Comparison of ENCODE assay signal across 24 mouse cellular contexts in the genomic region with DNA sequence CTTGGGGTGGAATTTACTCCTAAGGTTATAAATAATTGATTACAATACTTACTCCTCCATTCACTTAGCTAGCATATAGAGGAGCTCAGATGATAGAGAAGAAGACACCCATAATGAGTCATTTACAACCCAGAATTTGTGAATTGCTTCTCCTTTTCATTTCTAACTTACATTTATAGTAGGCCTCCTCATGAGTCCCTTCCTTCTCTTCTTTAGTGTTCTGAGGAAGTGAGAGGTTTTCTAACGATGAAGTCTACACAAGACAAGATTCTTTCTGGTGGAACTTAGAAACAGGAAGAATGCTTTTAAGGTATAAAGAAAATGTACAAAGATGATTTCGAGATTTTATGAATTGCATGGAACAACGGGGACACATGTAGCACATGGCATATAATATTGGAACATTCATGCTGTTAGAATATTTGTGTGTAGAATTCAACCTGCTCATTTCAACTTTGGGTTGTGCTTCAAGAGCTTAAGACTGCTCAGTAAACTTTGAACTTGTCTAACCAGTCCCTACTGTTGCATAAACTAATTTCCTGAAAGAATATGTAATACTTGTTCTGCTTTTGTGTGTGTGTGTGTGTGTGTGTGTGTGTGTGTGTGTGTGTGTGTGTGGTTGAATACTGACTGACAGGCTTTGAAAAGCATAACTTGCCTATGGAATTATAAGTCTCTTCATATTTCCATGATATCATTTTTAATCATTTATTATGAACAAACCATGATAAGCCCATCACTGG. TPM values are rescaled to one million over a fixed set of nuclear protein-coding genes. Genes with fewer than 3 reads are reported as not detected.
A peak's percentile ranks its signal among the peaks of the same experiment; 100 is the strongest.
DNase-seq lines count a peak whose midpoint lies in the region; ATAC-seq and TF ChIP-seq lines count a peak whose summit lies in the region.
"Had no signal": no experiment of that assay in that cellular context is flagged by ENCODE, and none has a peak within 500 bp of the region (broad histone marks: within the 10 kb centered on the region; RNA-seq: fewer than 3 reads in every experiment).

No protein-coding gene starts in this region.

- ATAC-seq in neutrophil, adult 5-6 weeks (ENCODE audit: extremely low read depth, insufficient number of reproducible peaks, low FRiP score, poor library complexity, severe bottlenecking): peak; percentile 82
- ATAC-seq: forebrain, embryonic 13.5 days; forebrain, postnatal 0 days; hindbrain, embryonic 16.5 days had no signal

- no peak for TF ChIP-seq CTCF in lung, adult 2 months (IDR thresholded peaks at IDR 0.05; ENCODE audit: insufficient read depth, low read length)

- H3K79me2 ChIP-seq in macrophage (ENCODE audit: inconsistent target): no peaks in the 10 kb centered on the region

- H3K27ac ChIP-seq in macrophage: peak overlapping the region; percentile 63
- H3K27ac ChIP-seq: embryonic facial prominence, embryonic 12.5 days; forebrain, embryonic 13.5 days; heart, embryonic 13.5 days; hindbrain, embryonic 12.5 days had no signal

- no peak for TF ChIP-seq POLR2A in lung, adult 2 months (IDR thresholded peaks at IDR 0.05; ENCODE audit: borderline replicate concordance, extremely low read depth, low read depth, low read length)

- H3K4me3 ChIP-seq in lung, adult 2 months (replicated peaks; ENCODE audit: extremely low read depth, low read depth, low read length): no peak overlapping the region
- H3K4me3 ChIP-seq in macrophage (ENCODE audit: inconsistent target): no peak overlapping the region
- H3K4me3 ChIP-seq: embryonic facial prominence, embryonic 12.5 days; forebrain, embryonic 13.5 days; heart, embryonic 13.5 days; hindbrain, embryonic 12.5 days had no signal

- H3K4me1 ChIP-seq in lung, adult 2 months (ENCODE audit: control insufficient read depth, insufficient read depth, low read length): no peaks in the 10 kb centered on the region
- H3K4me1 ChIP-seq: embryonic facial prominence, embryonic 12.5 days; forebrain, embryonic 13.5 days; heart, embryonic 13.5 days; hindbrain, embryonic 12.5 days had no signal

- intact Hi-C loops in heart, postnatal 25 days (cut with DNase I): no loop called here

- 77% methylated on average over 3 of the region's 3 CpGs for WGBS in lung, adult 2 months
- WGBS in macrophage (ENCODE audit: missing documents): 49% methylated on average over 3 of the region's 3 CpGs

- DNase-seq in lung, postnatal 36 days: peak; percentile 5
- no peak for DNase-seq in lung, adult 2 months
- no peak for DNase-seq in layer of hippocampus, adult 11-12 months (ENCODE audit: low spot score)
- no peak for DNase-seq in thymus, postnatal 25 days
- DNase-seq in heart, postnatal 25 days (ENCODE audit: low spot score): no peak
- DNase-seq: adrenal gland, adult 2 months; adrenal gland, postnatal 25 days; cerebellum, adult 2 months; cerebellum, postnatal 14 days; forebrain, postnatal 0 days; gastrocnemius, postnatal 14 days; heart, postnatal 4 days had no signal

- H3K36me3 ChIP-seq in macrophage (ENCODE audit: inconsistent target): no peaks in the 10 kb centered on the region
- H3K36me3 ChIP-seq: embryonic facial prominence, embryonic 12.5 days; heart, embryonic 13.5 days; hindbrain, embryonic 12.5 days had no signal

RNA-seq across cellular contexts. Expression of a gene that starts 31.5 kb away (rescaled TPM):
- polyA plus RNA-seq in lung, adult 2 months (2012; rRNA removed): 1.9 and 2.6 TPM in 2 replicates
- 10 to 100 TPM in 3 of 26 experiments, 1 to 10 TPM in 20, under 1 TPM in 3; 0.56 to 10.9 (median 3.3) TPM for total RNA-seq in macrophage (2018; cell fraction: chromatin; rRNA removed)
- total RNA-seq in macrophage (2018; cell fraction: cytosol; rRNA removed): 10 to 100 TPM in 22 of 26 experiments, 1 to 10 TPM in 4; 7.2 to 24.4 (median 15.1) TPM
- total RNA-seq in macrophage (2018; cell fraction: nucleus; rRNA removed): 10 to 100 TPM in 17 of 26 experiments, 1 to 10 TPM in 9; 3.8 to 40.1 (median 12.3) TPM
- 13.7 to 15.9 TPM (median 14.0 TPM) in 3 replicates for polyA plus RNA-seq in macrophage (2018)
- total RNA-seq in neutrophil, adult 5-6 weeks (2017): 0.74 and 3.1 TPM in 2 replicates
- 1 to 10 TPM; 1.3 to 2.0 TPM for total RNA-seq in heart, postnatal 25 days (2021)

RNA-seq across cellular contexts. Expression of a gene that starts 52.0 kb away (rescaled TPM):
- polyA plus RNA-seq in lung, adult 2 months (2012; rRNA removed): 0.22 TPM in 1 of 2 replicates, not detected in the other
- total RNA-seq in macrophage (2018; cell fraction: chromatin; rRNA removed): 1 to 10 TPM in 4 of 26 experiments, under 1 TPM in 9, not detected in 13; 0.35 to 1.3 (median 0.63) TPM
- total RNA-seq in macrophage (2018; cell fraction: cytosol; rRNA removed): 1 to 10 TPM in 1 of 26 experiments, under 1 TPM in 25; 0.32 to 1.3 (median 0.57) TPM
- total RNA-seq in macrophage (2018; cell fraction: nucleus; rRNA removed): 1 to 10 TPM in 11 of 26 experiments, under 1 TPM in 10, not detected in 5; 0.40 to 2.4 (median 1.1) TPM
- 0.38 to 0.59 TPM (median 0.43 TPM) in 3 replicates for polyA plus RNA-seq in macrophage (2018)
- total RNA-seq in neutrophil, adult 5-6 weeks (2017): 1.3 and 1.8 TPM in 2 replicates
- total RNA-seq in heart, postnatal 25 days (2021): not detected
- total RNA-seq: adrenal gland, adult 2 months; adrenal gland, postnatal 25 days; ES-E14; forebrain, postnatal 0 days; gastrocnemius, adult 18-20 months; gastrocnemius, postnatal 14 days; heart, adult 8-10 months; heart, postnatal 4 days had no signal
- polyA plus RNA-seq: adrenal gland, adult 2 months; forebrain, embryonic 13.5 days; gonadal fat pad, adult 2 months; heart, embryonic 13.5 days; heart, postnatal 0 days had no signal
